Mouse (Mus musculus) bone marrow macrophage, adult 2 months (primary cell): Measurements from ENCODE around the gene Rin2. TPM values are rescaled to one million over a fixed set of nuclear protein-coding genes. Genes with fewer than 3 reads are reported as not detected.
A peak's percentile ranks its signal among the peaks of the same experiment; 100 is the strongest.

Experiments
- H3K27ac ChIP-seq: 2 replicates; pipeline ENCODE4 v1.5.1; 2012; ENCODE audit warnings: low read depth, low read length; ENCODE audit not compliant: insufficient read depth
- H3K4me1 ChIP-seq: 2 replicates; pipeline ENCODE4 v1.6.1; 2012; ENCODE audit warnings: low read length; ENCODE audit not compliant: control insufficient read depth, insufficient read depth
- H3K4me3 ChIP-seq: 2 replicates; pipeline ENCODE4 v1.5.1; 2012; ENCODE audit warnings: mild to moderate bottlenecking, low read length, moderate library complexity; ENCODE audit not compliant: insufficient read depth
- CTCF ChIP-seq: IDR thresholded peaks from 2 replicates; pipeline ENCODE4 v1.5.1; 2012; ENCODE audit warnings: low read depth, mild to moderate bottlenecking, low read length, moderate library complexity
- POLR2A ChIP-seq: IDR thresholded peaks from 2 replicates; pipeline ENCODE4 v1.6.1; 2012; ENCODE audit warnings: mild to moderate bottlenecking, low read depth, low read length, borderline replicate concordance
- polyA plus RNA-seq: library from polyadenylated mRNA; stranded (reverse); fragments of >200 nt; gene quantifications from 2 replicates; pipeline ENCODE4 v1.2.4, GENCODE M21; 2012; ENCODE audit not compliant: missing spikeins, insufficient read depth, insufficient read length

The Rin2 gene
- polyA plus RNA-seq, 1 experiment = 70.2 TPM

- Histone ChIP-seq H3K27ac (peak overlapping the region; percentile 95), H3K4me1 (peaks cover 37% of the 10 kb centered on the region), H3K4me3 (peak overlapping the region; percentile 80)
- TF ChIP-seq CTCF (no peak), POLR2A (no peak)
These were observed 147.2 kb downstream of the Rin2 start for GRCm38 (mm10) chr2:145822013-145822782.

GRCm38 (mm10) chr2:145822783-145823729 lies 148.0 kb downstream of the Rin2 start:
- Histone ChIP-seq H3K4me3 (peak overlapping the region; percentile 80), H3K27ac (peak overlapping the region; percentile 95), H3K4me1 (peaks cover 44% of the 10 kb centered on the region)
- TF ChIP-seq POLR2A (no peak), CTCF (no peak)

DNA sequence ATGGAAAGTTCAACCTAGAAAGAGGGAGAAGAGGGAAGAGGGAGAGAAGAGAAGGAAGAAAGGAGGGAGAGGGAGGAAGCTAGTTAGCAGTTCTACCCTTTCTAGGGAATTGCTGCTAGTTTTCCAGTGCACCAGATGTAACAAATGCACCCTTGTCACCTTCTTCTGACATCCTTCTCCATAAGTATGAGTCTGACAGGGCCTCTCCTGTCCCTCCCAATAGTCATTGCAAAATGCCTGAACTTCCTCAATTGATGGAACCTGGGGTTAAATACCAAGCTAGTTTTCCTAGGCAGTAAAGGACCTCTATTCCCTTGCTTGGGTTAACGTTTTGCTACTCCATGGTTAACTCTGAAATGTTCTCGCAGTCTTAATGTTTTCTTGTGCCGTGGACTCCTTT lies 149.7 kb downstream of the Rin2 start:
- Histone ChIP-seq H3K4me3 (0 out of 2 replicates have a peak overlapping the region, but pooled peaks have one; percentile 7), H3K4me1 (peaks cover 58% of the 10 kb centered on the region), H3K27ac (peak overlapping the region; percentile 48)
- TF ChIP-seq CTCF (no peak), POLR2A (no peak)

DNA sequence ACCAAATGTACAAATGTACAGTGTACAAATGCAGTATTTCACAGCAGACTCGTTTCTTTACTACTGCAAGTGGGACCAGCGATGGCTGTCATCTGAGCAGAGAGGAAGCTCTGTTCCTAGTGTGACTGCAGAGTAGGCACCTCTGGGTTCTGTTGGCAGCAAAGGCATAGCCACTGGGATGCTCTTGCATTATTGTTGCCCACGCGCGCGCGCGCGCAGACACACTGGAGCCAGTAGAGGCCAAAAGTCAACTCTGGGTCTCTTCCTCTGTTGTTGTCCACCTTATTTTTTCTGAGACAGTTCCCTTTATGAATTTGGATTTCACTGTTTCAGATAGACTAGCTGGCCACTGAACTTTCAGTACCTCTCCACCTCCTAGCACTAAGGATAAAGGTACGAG lies 150.2 kb downstream of the Rin2 start:
- Histone ChIP-seq H3K4me1 (peaks cover 61% of the 10 kb centered on the region), H3K4me3 (peak overlapping the region; percentile 4; the same call in 1 of the 2 replicates), H3K27ac (peak overlapping the region; percentile 48)
- TF ChIP-seq CTCF = no peak
- no peak for TF ChIP-seq POLR2A

- TF ChIP-seq CTCF (no peak), POLR2A (no peak)
- Histone ChIP-seq H3K27ac (no peak overlapping the region), H3K4me1 (peaks cover 70% of the 10 kb centered on the region), H3K4me3 (no peak overlapping the region)
These were observed 152.9 kb downstream of the Rin2 start for GRCm38 (mm10) chr2:145827930-145828329.

GRCm38 (mm10) chr2:145828603-145829002 lies 153.6 kb downstream of the Rin2 start:
- Histone ChIP-seq H3K4me1 (peaks cover 76% of the 10 kb centered on the region), H3K4me3 (no peak overlapping the region), H3K27ac (no peak overlapping the region)
- no peak for TF ChIP-seq CTCF
- no peak for TF ChIP-seq POLR2A

- peaks cover 81% of the 10 kb centered on the region for H3K4me1 ChIP-seq
- no peak overlapping the region for H3K27ac ChIP-seq
- TF ChIP-seq CTCF (no peak), POLR2A (no peak)
- no peak overlapping the region for H3K4me3 ChIP-seq
These were observed 154.2 kb downstream of the Rin2 start for GRCm38 (mm10) chr2:145829231-145829630.

- peaks cover 76% of the 10 kb centered on the region for H3K4me1 ChIP-seq
- H3K27ac ChIP-seq = peak overlapping the region; percentile 52
- TF ChIP-seq POLR2A = no peak
- TF ChIP-seq CTCF = no peak
- no peak overlapping the region for H3K4me3 ChIP-seq
These were observed 155.4 kb downstream of the Rin2 start for GRCm38 (mm10) chr2:145830417-145830816.

DNA sequence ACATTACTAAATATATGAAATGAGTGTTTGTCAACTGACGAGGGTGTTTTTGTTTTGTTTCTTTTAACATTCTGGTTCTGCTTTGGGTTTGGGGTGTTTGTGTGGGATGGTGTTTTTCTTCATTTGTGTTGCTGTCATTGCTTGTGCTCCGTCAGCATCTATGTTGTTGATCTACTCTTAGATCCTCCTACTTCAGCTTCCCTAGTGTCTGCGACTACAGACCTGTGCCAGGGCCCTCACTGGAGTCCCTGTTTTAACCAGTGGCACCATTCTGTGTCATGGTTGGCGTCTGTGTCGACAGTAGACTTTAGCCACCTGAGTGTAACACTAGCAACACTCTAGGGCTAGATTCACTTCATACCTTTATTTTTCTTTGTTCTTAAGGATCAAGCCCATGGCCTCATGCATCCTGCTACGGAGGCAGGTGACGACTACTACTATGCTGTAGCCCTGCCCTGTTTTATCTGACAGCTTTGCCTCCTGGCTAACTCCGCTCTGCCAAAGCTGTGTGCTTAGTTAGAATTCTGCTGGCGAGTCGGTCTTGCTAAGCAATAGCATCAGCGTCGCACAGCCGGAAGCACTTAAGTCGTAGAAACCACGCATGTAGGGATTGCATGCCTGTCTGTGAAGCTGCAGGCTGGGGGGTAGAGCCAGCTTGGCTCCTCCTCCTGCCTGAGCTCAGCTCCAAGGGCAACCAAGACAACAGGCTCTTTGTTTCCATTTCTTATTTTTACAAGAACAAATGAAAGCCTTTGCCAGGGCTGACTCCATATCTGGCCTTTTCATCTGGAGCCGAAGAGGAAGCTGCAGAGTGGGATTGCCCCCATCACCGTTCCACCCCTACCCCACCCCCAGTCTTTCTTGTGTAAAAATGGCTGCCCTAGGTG lies 157.2 kb downstream of the Rin2 start:
- TF ChIP-seq POLR2A (no peak), CTCF (no peak)
- H3K4me1 ChIP-seq = peaks cover 62% of the 10 kb centered on the region
- peak overlapping the region; percentile 87 for H3K27ac ChIP-seq
- H3K4me3 ChIP-seq = peak overlapping the region; percentile 36
